Mouse (Mus musculus) brown adipose tissue, adult 24 weeks (tissue): Measurements from ENCODE around the gene Lhx4. TPM values are rescaled to one million over a fixed set of nuclear protein-coding genes. Genes with fewer than 3 reads are reported as not detected.

ENCODE experiments used
- H3K27ac ChIP-seq: fragments of 200-500 bp; replicated peaks from 2 replicates; pipeline ENCODE4 v1.5.1; 2012; ENCODE audit warnings: low read depth, mild to moderate bottlenecking, low read length
- H3K4me1 ChIP-seq: fragments of 200-500 bp; 2 replicates; pipeline ENCODE4 v1.6.1; 2012; ENCODE audit warnings: low read length, mixed read lengths; ENCODE audit not compliant: control insufficient read depth, insufficient read depth, insufficient read length
- H3K4me3 ChIP-seq: fragments of 200-500 bp; 2 replicates; pipeline ENCODE4 v1.5.1; 2012; ENCODE audit warnings: low read depth, mild to moderate bottlenecking, low read length, moderate library complexity; ENCODE audit not compliant: insufficient read depth
- polyA plus RNA-seq: library from polyadenylated mRNA; stranded (reverse); fragments of >200 nt; gene quantifications from 2 replicates; pipeline ENCODE4 v1.2.4, GENCODE M21; 2012; ENCODE audit not compliant: missing spikeins, insufficient read depth, insufficient read length

Gene Lhx4
- polyA plus RNA-seq, 1 experiment = not detected

- no peaks in the 10 kb centered on the region for H3K4me1 ChIP-seq
- no peak overlapping the region for H3K27ac ChIP-seq
- H3K4me3 ChIP-seq = no peak overlapping the region
These were observed 58.0 kb downstream of the Lhx4 start for GRCm38 (mm10) chr1:155693443-155693842.

DNA sequence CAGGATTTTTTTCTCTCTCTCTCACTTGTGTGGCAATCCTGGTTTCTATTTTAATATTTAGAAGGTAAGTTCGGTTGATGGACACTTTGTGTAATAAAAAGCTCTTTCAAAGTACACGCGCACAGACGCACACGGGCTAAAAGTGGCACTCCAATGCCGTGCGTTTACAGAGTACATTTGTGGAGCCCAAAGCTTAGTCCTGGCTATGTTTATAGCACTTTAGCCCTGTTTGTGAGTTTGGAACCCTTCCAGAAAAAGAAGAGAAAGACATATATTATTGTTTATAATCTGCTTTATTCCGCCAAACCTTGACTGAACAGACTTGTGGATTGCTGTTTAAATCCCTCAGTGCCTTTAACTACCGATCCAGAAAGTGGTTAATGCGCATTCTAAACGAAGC, 58.5 kb downstream of the Lhx4 start:
- H3K27ac ChIP-seq = no peak overlapping the region
- no peak overlapping the region for H3K4me3 ChIP-seq

GRCm38 (mm10) chr1:155692230-155692629, 59.3 kb downstream of the Lhx4 start:
- Histone ChIP-seq H3K27ac (no peak overlapping the region), H3K4me3 (no peak overlapping the region), H3K4me1 (no peaks in the 10 kb centered on the region)

More for the DNA sequence above, 58.5 kb downstream of the Lhx4 start:
- no peaks in the 10 kb centered on the region for H3K4me1 ChIP-seq

- no peaks in the 10 kb centered on the region for H3K4me1 ChIP-seq
- H3K4me3 ChIP-seq = no peak overlapping the region
- no peak overlapping the region for H3K27ac ChIP-seq
These were observed 61.9 kb downstream of the Lhx4 start for GRCm38 (mm10) chr1:155689558-155689957.

DNA sequence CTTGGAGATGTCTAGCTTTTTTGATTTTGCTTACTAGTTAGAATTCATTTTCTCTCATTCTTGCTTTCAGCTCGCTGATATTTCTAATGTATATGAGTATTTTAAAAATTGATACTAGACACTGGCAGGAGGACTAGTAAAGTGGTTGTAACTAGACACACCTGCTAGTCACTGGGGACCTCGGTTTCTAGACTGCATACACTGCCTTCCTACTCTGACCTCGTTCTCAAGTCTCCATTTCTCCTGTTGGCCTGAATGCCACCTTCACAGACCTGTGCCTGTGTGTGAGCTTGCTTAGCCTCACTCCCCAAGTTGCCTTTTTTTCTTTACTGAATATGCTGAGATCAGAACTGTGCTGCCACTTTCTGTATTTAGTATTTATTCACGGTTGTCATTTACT, 62.3 kb downstream of the Lhx4 start:
- Histone ChIP-seq H3K4me3 (no peak overlapping the region), H3K4me1 (no peaks in the 10 kb centered on the region), H3K27ac (no peak overlapping the region)

DNA sequence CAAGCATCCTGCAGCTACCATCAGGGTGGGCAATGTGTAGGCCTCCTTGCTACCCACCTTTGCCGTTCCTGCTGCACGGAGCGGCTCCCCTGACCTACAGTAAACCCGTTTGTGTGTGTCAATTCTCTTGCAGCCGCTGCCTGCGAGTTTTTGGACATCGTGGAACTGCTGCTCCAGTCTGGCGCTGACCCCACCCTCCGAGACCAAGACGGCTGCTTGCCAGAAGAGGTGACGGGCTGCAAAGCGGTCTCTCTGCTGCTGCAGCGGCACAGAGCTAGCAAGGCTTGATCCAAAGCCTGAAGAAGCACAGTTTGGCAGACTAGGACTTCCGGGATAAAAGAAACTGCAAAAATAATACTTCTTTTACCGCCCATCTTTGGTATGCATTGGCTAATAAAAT, 64.7 kb downstream of the Lhx4 start:
- Histone ChIP-seq H3K4me1 (no peaks in the 10 kb centered on the region), H3K27ac (no peak overlapping the region), H3K4me3 (no peak overlapping the region)

GRCm38 (mm10) chr1:155681116-155681799, 70.2 kb downstream of the Lhx4 start:
- Histone ChIP-seq H3K27ac (no peak overlapping the region), H3K4me1 (no peaks in the 10 kb centered on the region; the same call in 1 of the 2 replicates), H3K4me3 (no peak overlapping the region)

DNA sequence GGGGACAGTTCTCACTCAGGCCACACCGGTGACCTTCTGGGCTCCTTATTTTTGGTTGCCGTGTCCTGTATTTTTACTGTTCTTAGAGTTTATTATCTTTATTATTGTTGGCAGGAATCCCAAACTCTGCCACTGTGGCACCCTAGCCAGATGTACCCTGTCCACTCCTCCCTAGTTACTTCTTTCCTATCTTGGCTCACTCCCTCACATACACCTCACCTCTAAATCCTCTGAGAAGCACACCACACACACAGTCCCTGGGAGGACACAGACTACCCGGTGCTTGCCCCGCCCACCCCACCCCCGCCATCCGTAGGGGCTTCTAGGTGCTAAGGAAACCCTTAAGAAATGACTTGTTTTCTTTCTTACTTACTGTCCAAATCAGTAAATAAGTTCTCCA, 75.9 kb downstream of the Lhx4 start:
- H3K4me1 ChIP-seq = no peaks in the 10 kb centered on the region
- no peak overlapping the region for H3K27ac ChIP-seq
- H3K4me3 ChIP-seq = no peak overlapping the region

DNA sequence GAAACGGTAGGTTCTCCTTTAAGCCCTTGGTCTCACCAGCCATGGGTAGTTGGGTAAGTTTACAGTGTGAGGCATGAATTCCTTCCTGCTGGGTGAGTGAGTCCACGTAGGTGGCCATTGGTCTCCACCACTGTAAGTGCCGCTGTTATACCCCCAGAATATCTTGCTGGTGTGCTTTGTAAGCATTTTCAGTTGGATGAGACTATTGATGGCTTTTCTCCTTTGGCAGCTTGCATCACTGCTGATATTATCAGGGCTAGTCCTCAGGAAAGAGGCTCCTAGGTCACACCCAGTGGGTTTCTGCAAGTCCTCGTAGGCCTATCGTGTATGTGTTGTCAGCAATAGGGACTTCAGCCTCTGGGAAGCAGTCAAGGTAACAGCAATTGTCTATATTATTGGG, 87.5 kb downstream of the Lhx4 start:
- no peak overlapping the region for H3K4me3 ChIP-seq
- H3K4me1 ChIP-seq = no peaks in the 10 kb centered on the region

GRCm38 (mm10) chr1:155656321-155656720, 95.2 kb downstream of the Lhx4 start:
- Histone ChIP-seq H3K27ac (no peak overlapping the region), H3K4me3 (no peak overlapping the region), H3K4me1 (no peaks in the 10 kb centered on the region)

More for the DNA sequence above, 87.5 kb downstream of the Lhx4 start:
- no peak overlapping the region for H3K27ac ChIP-seq

DNA sequence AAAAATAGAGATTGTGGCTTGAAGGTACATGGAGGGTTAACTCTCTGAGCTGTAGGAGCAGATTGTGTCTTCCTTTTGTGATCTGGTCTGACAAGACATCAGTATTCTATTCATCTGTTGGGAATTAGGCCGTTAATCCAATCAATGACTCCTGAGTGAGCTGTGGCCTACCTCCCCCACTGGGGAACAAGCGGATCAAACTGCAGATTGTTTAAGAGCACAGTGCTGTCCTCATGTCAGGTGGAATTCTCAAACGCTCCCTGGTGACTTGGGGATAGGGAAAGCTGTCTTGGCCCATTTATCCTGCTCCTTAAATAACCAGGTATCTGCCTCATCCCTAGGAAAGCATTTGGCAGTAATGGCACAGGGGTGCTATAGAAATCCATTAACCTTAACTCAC, 96.5 kb downstream of the Lhx4 start:
- H3K4me3 ChIP-seq = no peak overlapping the region

DNA sequence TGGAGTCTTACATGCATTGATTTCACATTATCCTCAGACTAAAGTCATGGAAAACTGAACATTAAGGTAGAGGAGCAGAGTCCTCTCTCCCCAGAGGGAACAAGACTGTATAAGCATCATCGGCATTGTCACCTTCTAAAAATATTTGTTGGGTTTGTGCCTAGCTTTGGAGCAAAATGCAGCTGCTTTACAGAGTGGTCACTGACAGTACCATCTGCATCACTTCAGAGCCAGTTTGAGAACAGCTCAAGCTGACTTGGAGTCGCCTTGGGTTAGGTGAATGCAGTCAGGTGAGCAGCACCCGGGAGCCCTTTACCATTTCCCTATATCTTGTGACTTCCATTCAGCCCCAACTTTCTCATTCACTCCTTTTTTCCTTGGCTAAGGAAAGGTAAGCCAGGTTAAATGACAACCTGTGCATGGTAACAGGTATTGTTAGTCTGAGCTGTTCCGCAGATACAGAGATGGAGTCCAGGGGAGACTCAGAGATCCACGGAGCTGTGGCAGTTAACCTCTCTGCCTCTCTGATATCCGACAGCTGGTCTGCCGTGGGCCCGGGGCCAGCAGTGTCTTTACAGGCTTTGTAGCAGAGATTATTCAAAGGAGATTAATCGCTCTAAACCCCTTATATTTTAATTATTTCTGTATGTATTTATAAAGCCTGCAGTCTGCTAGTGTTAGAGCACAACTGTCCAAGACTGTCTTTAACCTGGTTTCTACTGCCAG, 101.2 kb downstream of the Lhx4 start:
- Histone ChIP-seq H3K4me1 (no peaks in the 10 kb centered on the region), H3K27ac (no peak overlapping the region), H3K4me3 (no peak overlapping the region)

More for the DNA sequence above, 96.5 kb downstream of the Lhx4 start:
- no peak overlapping the region for H3K27ac ChIP-seq
- H3K4me1 ChIP-seq = no peaks in the 10 kb centered on the region

Other genes with a start within 250 kb of the Lhx4 start
- 67.7 and 68.3 TPM in 2 replicates for gene Acbd6, start 193.6 kb downstream of the Lhx4 start, polyA plus RNA-seq
- 8.3 and 9.9 TPM in 2 replicates for gene Qsox1, start 61.2 kb upstream of the Lhx4 start, polyA plus RNA-seq
- gene Cep350, start 221.6 kb upstream of the Lhx4 start, polyA plus RNA-seq = 7.3 and 11.2 TPM in 2 replicates